Mouse (Mus musculus): ENCODE measurements around the gene Setx. TPM values are rescaled to one million over a fixed set of nuclear protein-coding genes. Genes with fewer than 3 reads are reported as not detected.

Gene Setx
- polyA plus RNA-seq, 1 experiment from 2014 or later = 5.7 TPM

DNA sequence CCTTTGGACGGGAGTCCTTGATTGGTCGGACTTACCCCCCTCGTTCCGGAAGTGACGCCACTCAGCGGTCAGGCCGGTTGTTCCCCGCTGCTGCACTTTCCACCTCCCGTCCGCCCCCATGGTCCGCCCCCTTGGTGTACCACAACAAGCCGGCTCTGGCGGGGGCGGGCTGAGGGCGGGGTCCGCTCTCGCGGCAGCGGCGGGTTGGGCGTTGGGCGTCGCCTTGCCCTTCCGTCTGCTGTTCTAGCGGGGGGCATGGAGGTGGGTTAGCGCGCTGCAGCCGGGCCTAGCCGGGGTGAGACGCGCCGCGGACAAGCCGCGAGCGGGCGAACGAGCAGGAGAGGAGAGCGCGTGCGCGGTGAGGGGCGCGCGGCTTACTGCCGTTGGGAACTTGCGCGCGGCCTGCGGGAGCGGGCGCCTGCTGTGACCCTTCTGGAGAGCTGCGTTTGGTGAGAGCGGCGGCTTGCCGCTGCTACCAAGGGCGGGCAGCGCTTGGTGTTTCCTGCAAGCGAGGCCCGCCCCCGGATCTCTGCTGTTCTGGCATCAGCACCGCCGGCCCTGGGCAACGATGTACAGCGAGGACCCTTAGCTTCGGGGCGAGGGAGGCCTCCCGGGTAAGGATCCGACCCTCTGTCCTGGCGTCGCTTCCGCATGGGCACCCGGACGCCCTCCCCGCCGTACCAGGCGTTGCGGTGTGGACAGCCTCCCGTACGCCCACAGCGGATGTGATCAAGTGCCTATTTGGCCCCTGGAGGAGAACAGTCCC is 1.1 kb downstream of the Setx start:
- H3K9ac ChIP-seq (ENCODE audit: low read length) = peak overlapping the region; percentile 93
- peak; percentile 99 for ATAC-seq (replicated peaks; ENCODE audit: extremely low read depth, insufficient read depth, low FRiP score)
- no peaks in the 10 kb centered on the region for H3K27me3 ChIP-seq (ENCODE audit: control insufficient read depth, insufficient read depth, low read length)
- peak overlapping the region; percentile 93 for H3K4me3 ChIP-seq (ENCODE audit: low read length)
- no peaks in the 10 kb centered on the region for H3K9me3 ChIP-seq (replicated peaks; ENCODE audit: control insufficient read depth, low read length)
- under 1% methylated on average over 74 of the region's 81 CpGs for WGBS
- peaks cover 5% of the 10 kb centered on the region for H3K4me1 ChIP-seq (ENCODE audit: control insufficient read depth, insufficient read depth, low read length)
- H3K36me3 ChIP-seq (ENCODE audit: control insufficient read depth, insufficient read depth) = peaks cover 11% of the 10 kb centered on the region
- peak overlapping the region; percentile 97 for H3K27ac ChIP-seq (ENCODE audit: low read length)
- peak overlapping the region; percentile 89 for H3K4me2 ChIP-seq (ENCODE audit: low read depth, low read length)

DNA sequence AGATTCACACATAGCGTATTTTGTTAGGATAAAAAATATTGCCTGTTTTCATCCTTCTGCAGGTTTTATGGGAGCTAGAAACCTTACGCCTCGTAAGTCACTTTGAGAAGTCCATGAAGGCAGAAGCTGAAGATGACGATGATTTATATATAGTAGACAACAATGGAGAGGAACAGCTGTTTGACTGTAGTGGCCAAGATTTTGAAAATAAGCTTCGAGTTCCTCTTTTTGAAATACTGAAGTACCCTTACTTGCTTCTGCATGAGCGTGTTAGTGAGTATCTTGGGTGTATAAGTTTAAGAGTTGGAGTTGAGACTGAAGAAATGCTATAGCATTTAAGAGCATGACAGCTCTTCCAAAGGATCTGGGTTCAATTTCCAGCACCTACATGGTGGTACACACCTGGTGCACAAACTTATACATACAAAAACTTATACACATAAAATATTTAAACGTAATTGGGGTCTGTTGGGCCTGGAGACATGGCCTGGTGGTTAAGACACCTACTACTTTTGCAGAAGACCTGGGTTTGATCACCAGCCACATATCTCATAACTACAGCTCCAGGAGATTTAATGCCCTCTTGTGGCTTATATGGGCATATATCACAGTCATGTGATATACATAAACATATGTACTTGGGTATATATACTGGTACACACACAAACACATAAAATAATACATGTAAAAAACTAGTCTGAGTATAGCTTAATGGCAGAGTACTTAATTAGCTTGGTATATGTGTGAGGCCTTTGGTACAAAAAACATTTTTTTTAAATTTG is 6.3 kb downstream of the Setx start:
- WGBS = 95% methylated on average over 7 of the region's 7 CpGs
- Histone ChIP-seq H3K27ac (ENCODE audit: low read length) (no peak overlapping the region), H3K4me2 (ENCODE audit: low read depth, low read length) (no peak overlapping the region), H3K9ac (ENCODE audit: low read length) (no peak overlapping the region), H3K4me1 (ENCODE audit: control insufficient read depth, insufficient read depth, low read length) (peaks cover 5% of the 10 kb centered on the region), H3K9me3 (replicated peaks; ENCODE audit: control insufficient read depth, low read length) (no peaks in the 10 kb centered on the region), H3K27me3 (ENCODE audit: control insufficient read depth, insufficient read depth, low read length) (no peaks in the 10 kb centered on the region), H3K4me3 (ENCODE audit: low read length) (no peak overlapping the region), H3K36me3 (ENCODE audit: control insufficient read depth, insufficient read depth) (peaks cover 25% of the 10 kb centered on the region)
- no peak for ATAC-seq (replicated peaks; ENCODE audit: extremely low read depth, insufficient read depth, low FRiP score)

DNA sequence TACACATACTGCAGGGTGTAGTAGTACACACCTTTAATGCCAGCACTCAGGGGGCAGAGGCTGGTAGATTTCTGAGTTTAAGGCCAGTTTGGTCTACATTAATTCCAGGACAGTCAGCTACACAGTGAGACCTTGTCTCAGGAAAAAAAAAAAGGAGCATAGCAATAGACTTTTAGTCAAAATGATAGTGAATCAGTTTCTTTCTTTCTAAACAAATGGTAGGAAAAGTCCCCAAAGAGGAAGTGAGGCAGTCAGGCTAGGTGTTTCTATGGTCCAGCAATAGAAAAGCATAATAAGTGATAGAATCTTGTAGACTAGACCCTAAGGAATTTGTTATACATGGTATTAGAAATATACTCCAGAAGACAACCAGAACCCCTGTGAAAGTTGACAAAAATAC is 11.2 kb downstream of the Setx start:
- no peaks in the 10 kb centered on the region for H3K4me1 ChIP-seq (ENCODE audit: control insufficient read depth, insufficient read depth, low read length)
- no peaks in the 10 kb centered on the region for H3K27me3 ChIP-seq (ENCODE audit: control insufficient read depth, insufficient read depth, low read length)
- H3K4me3 ChIP-seq (ENCODE audit: low read length) = no peak overlapping the region
- ATAC-seq (replicated peaks; ENCODE audit: extremely low read depth, insufficient read depth, low FRiP score) = no peak
- no peak overlapping the region for H3K27ac ChIP-seq (ENCODE audit: low read length)
- peaks cover 32% of the 10 kb centered on the region for H3K36me3 ChIP-seq (ENCODE audit: control insufficient read depth, insufficient read depth)
- H3K9ac ChIP-seq (ENCODE audit: low read length) = no peak overlapping the region
- H3K9me3 ChIP-seq (replicated peaks; ENCODE audit: control insufficient read depth, low read length) = no peaks in the 10 kb centered on the region
- no peak overlapping the region for H3K4me2 ChIP-seq (ENCODE audit: low read depth, low read length)

DNA sequence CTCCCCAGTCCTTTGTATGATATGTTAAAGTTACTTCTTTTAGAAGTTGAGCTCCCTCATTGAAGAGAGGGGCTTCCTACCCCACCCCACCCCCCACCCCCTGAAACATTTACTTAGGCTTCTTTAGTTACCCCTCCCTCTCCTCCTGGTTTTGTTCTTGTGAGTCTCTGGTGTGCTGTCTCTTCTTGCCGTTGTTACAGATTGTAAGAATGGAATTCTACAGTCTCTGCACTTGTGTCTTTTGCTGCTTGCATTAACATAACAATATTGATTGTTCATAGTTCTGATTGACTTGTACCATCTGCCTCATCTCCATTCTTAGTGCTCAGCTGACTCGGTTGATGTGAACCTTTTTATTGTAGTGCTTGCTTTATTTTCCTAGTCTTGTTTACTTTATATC is 28.0 kb downstream of the Setx start:
- no peaks in the 10 kb centered on the region for H3K27me3 ChIP-seq (ENCODE audit: control insufficient read depth, insufficient read depth, low read length)
- no peaks in the 10 kb centered on the region for H3K4me1 ChIP-seq (ENCODE audit: control insufficient read depth, insufficient read depth, low read length)
- H3K36me3 ChIP-seq (ENCODE audit: control insufficient read depth, insufficient read depth) = peaks cover 37% of the 10 kb centered on the region
- no peak for ATAC-seq (replicated peaks; ENCODE audit: extremely low read depth, insufficient read depth, low FRiP score)
- no peak overlapping the region for H3K27ac ChIP-seq (ENCODE audit: low read length)
- no peak overlapping the region for H3K9ac ChIP-seq (ENCODE audit: low read length)
- H3K4me3 ChIP-seq (ENCODE audit: low read length) = no peak overlapping the region
- no peaks in the 10 kb centered on the region for H3K9me3 ChIP-seq (replicated peaks; ENCODE audit: control insufficient read depth, low read length)
- no peak overlapping the region for H3K4me2 ChIP-seq (ENCODE audit: low read depth, low read length)
- 78% methylated on average over 2 of the region's 2 CpGs for WGBS

DNA sequence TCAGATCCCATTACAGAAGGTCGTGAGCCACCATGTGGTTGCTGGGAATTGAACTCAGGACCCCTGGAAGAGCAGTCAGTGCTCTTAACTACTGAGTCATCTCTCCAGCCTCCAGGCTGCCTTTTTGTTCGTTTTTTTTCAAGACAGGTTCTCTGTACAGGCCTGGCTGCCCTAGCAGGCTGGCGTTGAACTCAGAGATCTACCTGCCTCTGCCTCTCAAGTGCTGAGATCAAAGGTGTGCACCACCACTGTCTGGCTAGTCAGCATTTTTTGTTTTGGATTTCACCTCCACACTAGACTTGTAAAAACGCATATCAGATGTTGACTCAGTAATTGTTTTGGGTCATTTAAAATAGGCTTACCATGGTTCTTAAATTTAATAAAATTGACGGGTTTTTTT is 44.1 kb downstream of the Setx start:
- Histone ChIP-seq H3K9ac (ENCODE audit: low read length) (no peak overlapping the region), H3K36me3 (ENCODE audit: control insufficient read depth, insufficient read depth) (peaks cover 39% of the 10 kb centered on the region), H3K9me3 (replicated peaks; ENCODE audit: control insufficient read depth, low read length) (no peaks in the 10 kb centered on the region), H3K4me3 (ENCODE audit: low read length) (no peak overlapping the region), H3K27me3 (ENCODE audit: control insufficient read depth, insufficient read depth, low read length) (no peaks in the 10 kb centered on the region), H3K27ac (ENCODE audit: low read length) (no peak overlapping the region), H3K4me1 (ENCODE audit: control insufficient read depth, insufficient read depth, low read length) (no peaks in the 10 kb centered on the region), H3K4me2 (ENCODE audit: low read depth, low read length) (no peak overlapping the region)
- no peak for ATAC-seq (replicated peaks; ENCODE audit: extremely low read depth, insufficient read depth, low FRiP score)
- 87% methylated on average over 5 of the region's 5 CpGs for WGBS

DNA sequence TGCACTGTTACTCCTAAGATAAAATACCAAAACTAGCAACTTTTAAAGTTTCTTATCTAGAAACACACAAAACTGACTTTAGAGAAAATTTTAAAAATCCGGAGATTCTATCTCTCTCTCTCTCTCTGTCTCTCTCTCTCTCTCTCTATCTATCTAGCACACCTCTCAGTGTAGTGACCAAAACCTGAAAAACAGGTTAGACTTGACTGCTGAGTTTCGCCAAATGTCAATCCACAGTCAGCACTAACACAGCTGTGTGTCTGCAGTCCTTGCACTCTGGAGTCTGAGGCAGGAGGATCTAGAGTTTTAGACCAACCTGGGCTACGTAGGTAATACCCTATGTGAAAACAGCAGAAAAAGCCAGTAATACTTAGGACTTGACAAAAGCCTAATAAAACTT is 50.9 kb downstream of the Setx start:
- Histone ChIP-seq H3K4me1 (ENCODE audit: control insufficient read depth, insufficient read depth, low read length) (no peaks in the 10 kb centered on the region), H3K9me3 (replicated peaks; ENCODE audit: control insufficient read depth, low read length) (no peaks in the 10 kb centered on the region), H3K9ac (ENCODE audit: low read length) (no peak overlapping the region), H3K36me3 (ENCODE audit: control insufficient read depth, insufficient read depth) (peaks cover 51% of the 10 kb centered on the region), H3K4me2 (ENCODE audit: low read depth, low read length) (no peak overlapping the region), H3K27ac (ENCODE audit: low read length) (no peak overlapping the region), H3K4me3 (ENCODE audit: low read length) (no peak overlapping the region), H3K27me3 (ENCODE audit: control insufficient read depth, insufficient read depth, low read length) (no peaks in the 10 kb centered on the region)
- no peak for ATAC-seq (replicated peaks; ENCODE audit: extremely low read depth, insufficient read depth, low FRiP score)
- 87% methylated on average over 3 of the region's 3 CpGs for WGBS

DNA sequence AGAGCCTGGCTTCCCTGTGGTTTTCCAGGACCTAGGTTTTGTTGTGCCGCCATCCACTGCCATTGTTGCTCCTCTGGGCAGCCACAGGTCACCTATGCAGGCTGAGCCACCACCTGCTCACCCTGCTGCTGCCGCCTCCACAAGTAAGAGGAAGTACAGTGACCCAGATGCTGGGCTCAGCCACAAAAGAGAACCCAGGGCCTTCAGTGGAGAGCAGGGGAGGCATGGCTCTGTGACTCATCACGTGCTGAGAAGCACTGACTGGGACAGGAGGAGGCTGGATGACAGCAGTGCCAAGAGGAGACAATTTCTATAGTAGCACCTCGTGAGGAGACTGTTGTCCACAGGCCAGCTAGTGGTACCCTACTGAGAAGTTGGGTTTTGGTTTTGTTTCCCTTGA is 55.8 kb downstream of the Setx start:
- WGBS = 83% methylated on average over 4 of the region's 4 CpGs
- H3K9ac ChIP-seq (ENCODE audit: low read length) = no peak overlapping the region
- no peak overlapping the region for H3K27ac ChIP-seq (ENCODE audit: low read length)
- H3K4me1 ChIP-seq (ENCODE audit: control insufficient read depth, insufficient read depth, low read length) = 0 out of 2 replicates have a peak, but pooled peaks cover 6% of the 10 kb centered on the region
- no peaks in the 10 kb centered on the region for H3K9me3 ChIP-seq (replicated peaks; ENCODE audit: control insufficient read depth, low read length)
- no peak overlapping the region for H3K4me3 ChIP-seq (ENCODE audit: low read length)
- peaks cover 27% of the 10 kb centered on the region for H3K36me3 ChIP-seq (ENCODE audit: control insufficient read depth, insufficient read depth)
- no peak for ATAC-seq (replicated peaks; ENCODE audit: extremely low read depth, insufficient read depth, low FRiP score)
- H3K27me3 ChIP-seq (ENCODE audit: control insufficient read depth, insufficient read depth, low read length) = no peaks in the 10 kb centered on the region
- H3K4me2 ChIP-seq (ENCODE audit: low read depth, low read length) = no peak overlapping the region

DNA sequence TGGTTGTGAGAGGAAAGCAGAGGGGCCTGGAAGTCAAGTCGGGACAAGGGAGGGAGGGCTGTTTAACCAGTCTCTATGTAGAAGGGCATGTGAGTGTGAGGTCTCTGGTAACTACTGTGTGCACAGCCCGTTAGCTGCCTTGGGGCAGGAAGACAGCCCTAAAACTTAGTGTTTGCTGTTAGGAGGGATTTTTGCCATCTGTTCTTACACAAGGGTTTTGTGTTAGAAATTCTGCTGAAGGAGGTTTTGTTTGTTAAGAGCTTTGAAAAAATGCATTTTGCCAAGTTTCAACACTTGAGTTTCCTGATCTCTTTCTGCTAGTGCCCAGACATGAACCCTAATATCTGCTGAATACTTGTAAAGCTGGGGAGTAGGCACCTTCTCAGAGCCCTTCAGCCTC is 57.1 kb downstream of the Setx start:
- no peak for ATAC-seq (replicated peaks; ENCODE audit: extremely low read depth, insufficient read depth, low FRiP score)
- Histone ChIP-seq H3K9me3 (replicated peaks; ENCODE audit: control insufficient read depth, low read length) (no peaks in the 10 kb centered on the region), H3K27me3 (ENCODE audit: control insufficient read depth, insufficient read depth, low read length) (no peaks in the 10 kb centered on the region), H3K4me1 (ENCODE audit: control insufficient read depth, insufficient read depth, low read length) (0 out of 2 replicates have a peak, but pooled peaks cover 6% of the 10 kb centered on the region), H3K4me3 (ENCODE audit: low read length) (no peak overlapping the region), H3K27ac (ENCODE audit: low read length) (no peak overlapping the region), H3K4me2 (ENCODE audit: low read depth, low read length) (no peak overlapping the region), H3K9ac (ENCODE audit: low read length) (no peak overlapping the region), H3K36me3 (ENCODE audit: control insufficient read depth, insufficient read depth) (peaks cover 27% of the 10 kb centered on the region)
- 83% methylated on average over 2 of the region's 2 CpGs for WGBS

DNA sequence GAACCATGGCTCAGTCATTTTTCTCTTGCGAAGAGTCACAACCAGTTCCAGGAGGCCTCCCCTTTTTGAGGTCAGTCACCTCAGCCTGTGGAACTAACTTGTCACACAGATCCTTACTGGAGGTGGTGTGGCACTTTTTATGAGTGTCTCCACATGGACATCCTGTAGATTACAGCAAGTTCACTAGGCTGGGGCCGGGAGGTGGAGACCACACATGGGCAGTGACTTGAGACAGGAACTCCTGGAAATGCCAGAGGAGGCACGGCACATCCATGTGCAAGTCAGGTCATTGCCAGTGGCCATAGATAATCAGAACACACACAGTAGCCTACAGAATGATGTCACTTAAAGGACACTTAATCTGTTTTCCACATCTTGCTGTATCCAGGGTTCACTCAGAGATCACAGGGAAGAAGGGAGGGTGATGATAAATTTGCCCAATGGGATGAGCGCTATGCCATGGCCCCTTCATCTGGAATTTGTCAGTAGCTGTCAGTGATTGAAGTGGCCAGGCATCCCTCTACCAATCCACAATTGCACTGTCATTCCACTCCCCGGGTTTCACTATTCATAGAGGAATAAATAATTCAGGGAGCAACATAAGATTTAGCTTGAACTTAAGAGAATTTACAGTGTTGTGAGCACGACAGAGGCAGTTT is 59.4 kb downstream of the Setx start:
- Histone ChIP-seq H3K4me2 (ENCODE audit: low read depth, low read length) (no peak overlapping the region; the same call in 1 of the 2 replicates), H3K4me3 (ENCODE audit: low read length) (no peak overlapping the region)

More for the DNA sequence above, 59.4 kb downstream of the Setx start:
- no peak overlapping the region for H3K9ac ChIP-seq (ENCODE audit: low read length)
- 37% methylated on average over 6 of the region's 6 CpGs for WGBS
- H3K27ac ChIP-seq (ENCODE audit: low read length) = no peak overlapping the region
- H3K4me1 ChIP-seq (ENCODE audit: control insufficient read depth, insufficient read depth, low read length) = 0 out of 2 replicates have a peak, but pooled peaks cover 6% of the 10 kb centered on the region
- peak; percentile 28 for ATAC-seq (replicated peaks; ENCODE audit: extremely low read depth, insufficient read depth, low FRiP score)
- no peaks in the 10 kb centered on the region for H3K9me3 ChIP-seq (replicated peaks; ENCODE audit: control insufficient read depth, low read length)
- peaks cover 15% of the 10 kb centered on the region for H3K36me3 ChIP-seq (ENCODE audit: control insufficient read depth, insufficient read depth)
- no peaks in the 10 kb centered on the region for H3K27me3 ChIP-seq (ENCODE audit: control insufficient read depth, insufficient read depth, low read length)

All from heart, embryonic 16.5 days (tissue).